Mouse (Mus musculus): Measurements from ENCODE around the gene Olfr417. TPM values are rescaled to one million over a fixed set of nuclear protein-coding genes. Genes with fewer than 3 reads are reported as not detected.
"Not testable (repeated sequence)": the region's sequence is repeated elsewhere in the genome, so short reads cannot be mapped to it uniquely, and the experiment has no call there.

Gene Olfr417
- total RNA-seq (2014; rRNA removed; ENCODE audit: low replicate concordance) (not detected in 2 replicates), polyA plus RNA-seq (2015; fragmentation: Nextera tagmentation; extraction: Ambion mirVana) (not detected in 2 replicates)

- Histone ChIP-seq H3K4me1 (ENCODE audit: control insufficient read depth, insufficient read depth) (no peaks in the 10 kb centered on the region), H3K4me3 (ENCODE audit: low read depth, low read length) (no peak within 1 kb of the TSS), H3K4me2 (ENCODE audit: low read depth, low read length) (no peak within 1 kb of the TSS), H3K27ac (ENCODE audit: low read depth) (no peak within 1 kb of the TSS), H3K9me3 (replicated peaks; ENCODE audit: control insufficient read depth, low read length) (no peaks in the 10 kb centered on the region), H3K36me3 (replicated peaks; ENCODE audit: control insufficient read depth, insufficient read depth, low read length) (no peaks in the 10 kb centered on the region), H3K9ac (replicated peaks; ENCODE audit: low read depth, low read length) (no peak within 1 kb of the TSS), H3K27me3 (ENCODE audit: control insufficient read depth, insufficient read depth, low read length) (no peaks in the 10 kb centered on the region)
- DNase-seq (ENCODE audit: low spot score) (no peak), ATAC-seq (ENCODE audit: insufficient read depth, low read depth) (no peak)
- 55% methylated on average over 2 of the region's 2 CpGs for WGBS
- TF ChIP-seq EP300 (IDR thresholded peaks at IDR 0.05; ENCODE audit: low read depth): no peak
These were observed at the start of gene Olfr417 for GRCm38 (mm10) chr1:174364882-174365451. Olfr417 (plus strand) TSS chr1:174365122.

GRCm38 (mm10) chr1:174317308-174317707, 47.6 kb upstream of the Olfr417 start:
- Histone ChIP-seq H3K4me2 (ENCODE audit: low read depth, low read length) (no peak overlapping the region), H3K27me3 (ENCODE audit: control insufficient read depth, insufficient read depth, low read length) (no peaks in the 10 kb centered on the region), H3K4me1 (ENCODE audit: control insufficient read depth, insufficient read depth) (no peaks in the 10 kb centered on the region), H3K27ac (ENCODE audit: low read depth) (no peak overlapping the region), H3K9ac (replicated peaks; ENCODE audit: low read depth, low read length) (no peak overlapping the region), H3K36me3 (replicated peaks; ENCODE audit: control insufficient read depth, insufficient read depth, low read length) (no peaks in the 10 kb centered on the region), H3K4me3 (ENCODE audit: low read depth, low read length) (no peak overlapping the region), H3K9me3 (replicated peaks; ENCODE audit: control insufficient read depth, low read length) (no peaks in the 10 kb centered on the region)
- WGBS: 66% methylated on average over 2 of the region's 2 CpGs
- ATAC-seq (ENCODE audit: insufficient read depth, low read depth): no peak
- no peak for DNase-seq (ENCODE audit: low spot score)
- no peak for TF ChIP-seq EP300 (IDR thresholded peaks at IDR 0.05; ENCODE audit: low read depth)
- no peak for TF ChIP-seq CTCF (IDR thresholded peaks at IDR 0.05; ENCODE audit: low read depth)

GRCm38 (mm10) chr1:174330218-174330617, 34.7 kb upstream of the Olfr417 start, which contains the start of gene Mptx1:
Mptx1 (plus strand) TSS chr1:174330518.
- Histone ChIP-seq H3K27me3 (ENCODE audit: control insufficient read depth, insufficient read depth, low read length) (no peaks in the 10 kb centered on the region), H3K27ac (ENCODE audit: low read depth) (no peak within 1 kb of the TSS), H3K4me2 (ENCODE audit: low read depth, low read length) (no peak within 1 kb of the TSS), H3K9me3 (replicated peaks; ENCODE audit: control insufficient read depth, low read length) (no peaks in the 10 kb centered on the region), H3K4me1 (ENCODE audit: control insufficient read depth, insufficient read depth) (no peaks in the 10 kb centered on the region), H3K9ac (replicated peaks; ENCODE audit: low read depth, low read length) (no peak within 1 kb of the TSS), H3K36me3 (replicated peaks; ENCODE audit: control insufficient read depth, insufficient read depth, low read length) (no peaks in the 10 kb centered on the region), H3K4me3 (ENCODE audit: low read depth, low read length) (no peak within 1 kb of the TSS)
- TF ChIP-seq EP300 (IDR thresholded peaks at IDR 0.05; ENCODE audit: low read depth) (no peak), CTCF (IDR thresholded peaks at IDR 0.05; ENCODE audit: low read depth) (no peak)
- ATAC-seq (ENCODE audit: insufficient read depth, low read depth) (no peak), DNase-seq (ENCODE audit: low spot score) (no peak)

- H3K27me3 ChIP-seq (ENCODE audit: control insufficient read depth, insufficient read depth, low read length); H3K9me3 ChIP-seq (replicated peaks; ENCODE audit: control insufficient read depth, low read length); H3K36me3 ChIP-seq (replicated peaks; ENCODE audit: control insufficient read depth, insufficient read depth, low read length); H3K4me3 ChIP-seq (ENCODE audit: low read depth, low read length); H3K4me1 ChIP-seq (ENCODE audit: control insufficient read depth, insufficient read depth); DNase-seq (ENCODE audit: low spot score); ATAC-seq (ENCODE audit: insufficient read depth, low read depth); H3K4me2 ChIP-seq (ENCODE audit: low read depth, low read length); H3K9ac ChIP-seq (replicated peaks; ENCODE audit: low read depth, low read length); H3K27ac ChIP-seq (ENCODE audit: low read depth): not testable (repeated sequence)
- WGBS: 52% methylated on average over 1 of the region's 1 CpGs
These were observed 11.3 kb upstream of the Olfr417 start for GRCm38 (mm10) chr1:174353636-174354035.

GRCm38 (mm10) chr1:174354640-174355039, 10.3 kb upstream of the Olfr417 start:
- no peak overlapping the region for H3K4me2 ChIP-seq (ENCODE audit: low read depth, low read length)
- no peaks in the 10 kb centered on the region for H3K4me1 ChIP-seq (ENCODE audit: control insufficient read depth, insufficient read depth)
- no peak for ATAC-seq (ENCODE audit: insufficient read depth, low read depth)
- no peak overlapping the region for H3K27ac ChIP-seq (ENCODE audit: low read depth)
- no peak for DNase-seq (ENCODE audit: low spot score)
- no peak overlapping the region for H3K4me3 ChIP-seq (ENCODE audit: low read depth, low read length)
- TF ChIP-seq CTCF (IDR thresholded peaks at IDR 0.05; ENCODE audit: low read depth) (no peak), EP300 (IDR thresholded peaks at IDR 0.05; ENCODE audit: low read depth) (no peak)
- WGBS: 68% methylated on average over 5 of the region's 5 CpGs
- no peaks in the 10 kb centered on the region for H3K36me3 ChIP-seq (replicated peaks; ENCODE audit: control insufficient read depth, insufficient read depth, low read length)
- no peaks in the 10 kb centered on the region for H3K27me3 ChIP-seq (ENCODE audit: control insufficient read depth, insufficient read depth, low read length)
- no peak overlapping the region for H3K9ac ChIP-seq (replicated peaks; ENCODE audit: low read depth, low read length)
- H3K9me3 ChIP-seq (replicated peaks; ENCODE audit: control insufficient read depth, low read length): no peaks in the 10 kb centered on the region

- Histone ChIP-seq H3K4me3 (ENCODE audit: low read depth, low read length) (no peak overlapping the region), H3K27me3 (ENCODE audit: control insufficient read depth, insufficient read depth, low read length) (no peaks in the 10 kb centered on the region), H3K9me3 (replicated peaks; ENCODE audit: control insufficient read depth, low read length) (no peaks in the 10 kb centered on the region), H3K4me2 (ENCODE audit: low read depth, low read length) (no peak overlapping the region), H3K9ac (replicated peaks; ENCODE audit: low read depth, low read length) (no peak overlapping the region), H3K36me3 (replicated peaks; ENCODE audit: control insufficient read depth, insufficient read depth, low read length) (no peaks in the 10 kb centered on the region), H3K27ac (ENCODE audit: low read depth) (no peak overlapping the region), H3K4me1 (ENCODE audit: control insufficient read depth, insufficient read depth) (no peaks in the 10 kb centered on the region)
- no peak for TF ChIP-seq EP300 (IDR thresholded peaks at IDR 0.05; ENCODE audit: low read depth)
- TF ChIP-seq CTCF (IDR thresholded peaks at IDR 0.05; ENCODE audit: low read depth): no peak
- 92% methylated on average over 3 of the region's 3 CpGs for WGBS
- DNase-seq (ENCODE audit: low spot score) (no peak), ATAC-seq (ENCODE audit: insufficient read depth, low read depth) (no peak)
These were observed 8.9 kb downstream of the Olfr417 start for GRCm38 (mm10) chr1:174373799-174374198.
